Mouse (Mus musculus) G1E-ER4 (cell line): ENCODE data around the gene Rnf126. TPM values are rescaled to one million over a fixed set of nuclear protein-coding genes. Genes with fewer than 3 reads are reported as not detected.

ENCODE experiments used
- GATA1 ChIP-seq: IDR thresholded peaks from one replicate; pipeline ENCODE4 v1.8.0; 2012; ENCODE audit warnings: low read length, inconsistent platforms
- polyA plus RNA-seq: library from polyadenylated mRNA; stranded (reverse); fragments of >175 nt; gene quantifications from 2 replicates; pipeline ENCODE4 v1.2.3, GENCODE M21; 2012

Gene Rnf126
- polyA plus RNA-seq, 1 experiment = 414 TPM

GRCm38 (mm10) chr10:79729357-79729965, 37.3 kb downstream of the Rnf126 start:
- TF ChIP-seq GATA1 = no peak

DNA sequence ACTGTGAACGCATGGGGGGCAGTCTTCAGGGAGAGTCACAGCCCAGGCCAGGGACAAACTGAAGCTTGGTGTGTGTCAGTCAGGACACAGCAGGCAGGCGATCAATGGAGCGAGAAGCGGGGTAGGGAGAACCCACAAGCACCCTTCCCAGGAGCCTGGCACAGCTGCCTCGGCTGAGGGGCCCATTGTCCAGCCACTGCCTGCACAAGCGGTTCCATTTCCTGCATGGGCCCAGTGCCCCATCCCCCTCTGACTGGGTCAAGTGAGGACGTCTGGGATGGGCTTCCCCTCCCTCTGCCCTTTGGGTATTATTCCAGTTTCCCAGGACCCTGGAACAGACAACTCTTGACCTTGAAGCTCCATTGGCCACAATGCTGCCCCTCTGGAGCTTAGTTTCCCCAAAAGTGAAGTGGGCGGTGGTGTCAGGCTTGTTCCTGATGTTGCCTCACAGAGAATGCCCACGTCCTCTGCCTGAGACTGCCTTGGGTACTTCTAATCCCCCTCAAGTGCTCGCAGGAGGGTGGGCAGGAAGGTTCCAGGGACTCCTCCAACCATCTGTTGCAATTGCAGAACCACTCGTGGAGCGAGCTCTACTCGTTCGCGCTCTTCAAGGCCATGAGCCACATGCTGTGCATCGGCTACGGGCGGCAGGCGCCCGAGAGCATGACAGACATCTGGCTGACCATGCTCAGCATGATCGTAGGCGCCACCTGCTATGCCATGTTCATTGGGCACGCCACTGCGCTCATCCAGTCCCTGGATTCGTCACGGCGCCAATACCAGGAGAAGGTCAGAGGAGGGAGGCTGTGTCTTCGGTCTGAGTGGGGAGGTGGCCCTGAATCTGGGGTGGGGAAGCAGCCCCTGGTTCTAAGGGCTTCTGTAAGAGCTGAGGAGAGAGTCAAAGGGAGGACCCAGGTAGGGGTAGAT, 38.2 kb downstream of the Rnf126 start:
- no peak for TF ChIP-seq GATA1

DNA sequence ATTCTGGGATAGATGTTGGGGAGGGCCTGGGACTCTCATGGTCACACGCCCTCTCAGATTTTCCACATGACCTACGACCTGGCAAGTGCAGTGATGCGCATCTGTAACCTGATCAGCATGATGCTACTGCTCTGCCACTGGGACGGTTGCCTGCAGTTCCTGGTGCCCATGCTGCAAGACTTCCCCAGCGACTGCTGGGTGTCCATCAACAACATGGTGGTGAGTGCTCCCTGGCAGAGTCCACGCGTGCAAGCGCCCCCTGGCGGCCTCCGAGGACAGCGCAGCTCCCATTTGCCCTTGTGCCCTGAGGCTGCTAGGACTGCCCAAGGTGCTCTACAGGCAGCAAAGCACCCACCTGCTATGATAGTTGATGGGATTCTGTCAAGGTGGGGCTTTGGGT, 40.7 kb downstream of the Rnf126 start:
- TF ChIP-seq GATA1 = no peak

DNA sequence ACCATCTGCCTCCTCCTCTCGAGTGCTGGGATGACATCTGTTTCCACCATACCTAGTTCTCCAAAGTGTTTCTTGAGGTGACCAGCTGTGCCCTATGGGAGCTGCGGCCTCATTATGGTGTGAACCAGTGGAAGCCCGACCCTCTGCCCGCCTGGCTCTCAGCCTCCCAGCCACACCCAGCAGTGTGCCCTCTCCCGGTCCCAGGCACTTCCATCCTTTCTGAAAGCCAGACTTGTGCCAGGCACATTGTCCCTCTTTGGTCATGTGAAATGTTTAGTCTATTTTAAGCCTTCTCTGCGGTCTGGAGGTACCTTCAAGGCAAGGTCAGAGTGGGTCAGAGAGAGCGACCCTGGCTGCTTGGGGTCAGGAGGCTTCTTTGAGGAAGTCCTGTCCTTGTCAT, 43.1 kb downstream of the Rnf126 start:
- no peak for TF ChIP-seq GATA1

DNA sequence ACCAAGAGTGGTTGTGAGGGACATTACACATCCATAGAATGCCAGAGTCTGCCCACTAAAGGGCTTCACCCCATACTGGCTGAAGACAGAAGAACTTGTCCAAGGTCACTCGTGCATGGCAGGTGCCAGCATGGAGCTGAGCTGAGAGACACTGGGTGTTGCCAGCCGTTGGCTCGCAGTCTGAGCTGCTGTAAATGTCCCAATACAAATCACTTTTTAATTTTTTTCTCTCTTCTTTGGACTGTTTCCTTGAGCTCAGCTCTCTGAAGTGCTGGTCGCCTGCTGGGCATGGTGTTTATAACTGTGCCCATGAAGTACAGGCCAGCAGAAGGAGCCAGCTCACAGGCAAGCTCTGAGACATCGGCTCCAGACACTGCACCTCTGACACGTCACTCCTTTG, 43.7 kb downstream of the Rnf126 start:
- TF ChIP-seq GATA1 = no peak

DNA sequence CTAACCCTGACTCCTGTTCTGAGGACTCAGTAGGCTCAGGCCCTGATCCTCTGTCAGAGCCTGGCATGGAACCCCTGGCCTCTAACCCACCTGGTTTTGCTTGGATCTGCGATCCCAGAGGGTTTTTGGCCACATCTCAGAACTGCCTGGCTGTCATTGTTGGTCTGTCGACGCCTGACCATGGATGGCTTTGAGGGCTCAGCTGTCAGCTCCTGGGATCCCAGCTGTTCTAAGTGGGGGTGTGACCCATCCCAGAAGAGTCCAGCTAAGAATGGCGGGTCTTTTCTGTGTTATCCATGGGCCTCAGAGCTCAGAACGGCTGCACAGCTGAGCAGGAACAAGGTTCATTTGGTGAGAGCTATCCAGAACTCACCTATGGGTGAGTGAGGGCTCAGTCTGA, 45.7 kb downstream of the Rnf126 start:
- TF ChIP-seq GATA1 = no peak

GRCm38 (mm10) chr10:79717640-79718357, 49.0 kb downstream of the Rnf126 start:
- TF ChIP-seq GATA1 = no peak

DNA sequence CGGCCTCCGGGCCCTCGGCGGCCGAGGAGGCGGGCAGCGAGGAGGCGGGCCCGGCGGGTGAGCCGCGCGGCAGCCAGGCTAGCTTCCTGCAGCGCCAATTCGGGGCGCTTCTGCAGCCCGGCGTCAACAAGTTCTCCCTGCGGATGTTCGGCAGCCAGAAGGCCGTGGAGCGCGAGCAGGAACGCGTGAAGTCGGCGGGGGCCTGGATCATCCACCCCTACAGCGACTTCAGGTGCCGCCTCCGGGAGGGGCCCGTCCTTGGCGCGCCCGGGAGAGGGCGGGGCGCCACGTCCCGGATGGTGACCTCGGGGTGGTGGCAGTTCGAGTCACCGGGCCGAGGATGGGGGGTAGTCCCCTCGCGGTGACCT, 49.8 kb downstream of the Rnf126 start:
- TF ChIP-seq GATA1 = no peak

GRCm38 (mm10) chr10:79716254-79716987, 50.3 kb downstream of the Rnf126 start, which contains the start of gene Hcn2:
Gene Hcn2, plus strand, starts transcription at chr10:79716634.
- no peak for TF ChIP-seq GATA1

GRCm38 (mm10) chr10:79714996-79715395, 51.8 kb downstream of the Rnf126 start:
- TF ChIP-seq GATA1 = no peak

GRCm38 (mm10) chr10:79713163-79713562, 53.6 kb downstream of the Rnf126 start:
- TF ChIP-seq GATA1 = no peak

- TF ChIP-seq GATA1 = no peak
Observed at GRCm38 (mm10) chr10:79712499-79713126, 54.1 kb downstream of the Rnf126 start.

DNA sequence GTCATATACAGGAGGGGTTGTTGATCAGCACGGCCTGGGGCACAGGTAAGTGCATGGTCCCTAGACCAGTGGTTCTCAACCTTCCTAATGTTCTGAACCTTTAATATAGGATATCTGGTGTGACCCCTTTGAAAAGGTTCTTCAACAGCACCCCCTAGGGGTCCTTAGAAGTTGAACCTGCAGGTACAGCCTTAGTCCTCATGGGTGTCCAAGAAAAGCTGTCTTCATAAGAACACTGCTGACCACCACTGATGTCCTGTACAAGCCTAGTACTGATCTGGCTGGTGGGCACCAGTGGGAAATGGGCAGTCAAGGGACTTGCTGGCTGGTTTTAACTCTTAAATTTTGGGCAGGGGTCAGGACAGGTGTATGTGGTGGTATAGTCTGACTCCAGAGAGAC, 54.7 kb downstream of the Rnf126 start:
- TF ChIP-seq GATA1 = no peak

- no peak for TF ChIP-seq GATA1
Observed at GRCm38 (mm10) chr10:79709307-79709706, 57.4 kb downstream of the Rnf126 start.

DNA sequence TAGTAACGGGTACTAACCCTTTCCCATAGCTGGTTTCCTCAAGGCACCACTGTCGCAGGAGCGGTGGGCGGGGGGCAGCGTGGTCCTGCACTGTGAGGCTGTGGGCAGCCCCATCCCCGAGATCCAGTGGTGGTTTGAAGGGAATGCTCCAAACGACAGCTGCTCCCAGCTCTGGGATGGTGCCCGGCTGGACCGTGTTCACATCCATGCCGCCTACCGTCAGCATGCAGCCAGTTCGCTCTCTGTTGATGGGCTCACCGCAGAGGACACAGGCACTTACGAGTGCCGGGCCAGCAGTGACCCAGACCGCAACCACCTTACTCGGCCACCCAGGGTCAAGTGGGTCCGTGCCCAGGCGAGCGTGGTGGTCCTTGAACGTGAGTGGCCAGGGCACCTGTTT, 58.1 kb downstream of the Rnf126 start:
- TF ChIP-seq GATA1 = no peak

Other genes starting within 250 kb of the Rnf126 start
- 0.04 TPM in 1 of 2 replicates, not detected in the other for gene Plpp2, start 233.2 kb downstream of the Rnf126 start, polyA plus RNA-seq
- gene Mier2, start 211.8 kb downstream of the Rnf126 start, polyA plus RNA-seq = 0.05 TPM in 1 of 2 replicates, not detected in the other
- gene Theg, start 179.6 kb downstream of the Rnf126 start, polyA plus RNA-seq = not detected in 2 replicates
- not detected in 2 replicates for gene C2cd4c, start 152.9 kb downstream of the Rnf126 start, polyA plus RNA-seq
- gene Shc2, start 129.0 kb downstream of the Rnf126 start, polyA plus RNA-seq = not detected in 2 replicates
- gene Odf3l2, start 121.2 kb downstream of the Rnf126 start, polyA plus RNA-seq = not detected in 2 replicates
- not detected in 2 replicates for gene Madcam1, start 102.4 kb downstream of the Rnf126 start, polyA plus RNA-seq
- gene Tpgs1, start 97.6 kb downstream of the Rnf126 start, polyA plus RNA-seq = 119 and 126 TPM in 2 replicates
- 540 and 646 TPM in 2 replicates for gene Cdc34, start 84.8 kb downstream of the Rnf126 start, polyA plus RNA-seq
- 0.25 and 0.30 TPM in 2 replicates for gene Gzmm, start 77.9 kb downstream of the Rnf126 start, polyA plus RNA-seq
- gene Bsg, start 62.5 kb downstream of the Rnf126 start, polyA plus RNA-seq = 834 and 1,207 TPM in 2 replicates
- gene Hcn2, start 50.3 kb downstream of the Rnf126 start, polyA plus RNA-seq = 0.49 and 0.78 TPM in 2 replicates
- gene Polrmt, start 20.4 kb downstream of the Rnf126 start, polyA plus RNA-seq = 52.0 and 53.1 TPM in 2 replicates
- gene Fgf22, start 11.9 kb downstream of the Rnf126 start, polyA plus RNA-seq = not detected in 2 replicates
- gene Fstl3, start 10.3 kb upstream of the Rnf126 start, polyA plus RNA-seq = 0.06 and 0.11 TPM in 2 replicates
- not detected in 2 replicates for gene Prss57, start 24.0 kb upstream of the Rnf126 start, polyA plus RNA-seq
- gene Palm, start 26.6 kb upstream of the Rnf126 start, polyA plus RNA-seq = 0.82 and 1.2 TPM in 2 replicates
- gene Misp, start 54.0 kb upstream of the Rnf126 start, polyA plus RNA-seq = not detected in 2 replicates
- 1,266 and 1,318 TPM in 2 replicates for gene Ptbp1, start 87.5 kb upstream of the Rnf126 start, polyA plus RNA-seq
- gene Prtn3, start 107.5 kb upstream of the Rnf126 start, polyA plus RNA-seq = 0.38 TPM in 1 of 2 replicates, not detected in the other
- not detected in 2 replicates for gene Plppr3, start 107.7 kb upstream of the Rnf126 start, polyA plus RNA-seq
- not detected in 2 replicates for gene Elane, start 119.3 kb upstream of the Rnf126 start, polyA plus RNA-seq
- gene Cfd, start 123.9 kb upstream of the Rnf126 start, polyA plus RNA-seq = not detected in 2 replicates
- 64.2 and 66.0 TPM in 2 replicates for gene Med16, start 142.0 kb upstream of the Rnf126 start, polyA plus RNA-seq
- gene Gm26602, start 143.9 kb upstream of the Rnf126 start, polyA plus RNA-seq = not detected in 2 replicates
- 0.53 and 0.82 TPM in 2 replicates for gene Kiss1r, start 150.0 kb upstream of the Rnf126 start, polyA plus RNA-seq
- 229 and 234 TPM in 2 replicates for gene R3hdm4, start 154.3 kb upstream of the Rnf126 start, polyA plus RNA-seq
- gene Arid3a, start 160.1 kb upstream of the Rnf126 start, polyA plus RNA-seq = 99.9 and 103 TPM in 2 replicates
- 85.4 and 95.5 TPM in 2 replicates for gene Wdr18, start 193.2 kb upstream of the Rnf126 start, polyA plus RNA-seq
- 0.05 and 0.08 TPM in 2 replicates for gene Grin3b, start 203.8 kb upstream of the Rnf126 start, polyA plus RNA-seq
- 308 and 394 TPM in 2 replicates for gene Tmem259, start 217.4 kb upstream of the Rnf126 start, polyA plus RNA-seq
- 11.4 and 12.4 TPM in 2 replicates for gene Cnn2, start 221.6 kb upstream of the Rnf126 start, polyA plus RNA-seq
- gene Abca7, start 229.5 kb upstream of the Rnf126 start, polyA plus RNA-seq = 23.5 and 25.3 TPM in 2 replicates
- 160 and 189 TPM in 2 replicates for gene Arhgap45, start 249.7 kb upstream of the Rnf126 start, polyA plus RNA-seq